Mouse (Mus musculus) adipocyte (in vitro differentiated cells): ENCODE measurements at regions not wholly inside any gene's neighbourhood (a gene's known extent, or its start where the extent isn't known, plus 50 kb on each side); places are given as distances from the start of the nearest gene placed in this dataset.

Source experiments
- DNase-seq: peaks from one replicate; pipeline ENCODE4 v3.0.0-alpha.2; 2016; ENCODE audit warnings: low spot score

DNA sequence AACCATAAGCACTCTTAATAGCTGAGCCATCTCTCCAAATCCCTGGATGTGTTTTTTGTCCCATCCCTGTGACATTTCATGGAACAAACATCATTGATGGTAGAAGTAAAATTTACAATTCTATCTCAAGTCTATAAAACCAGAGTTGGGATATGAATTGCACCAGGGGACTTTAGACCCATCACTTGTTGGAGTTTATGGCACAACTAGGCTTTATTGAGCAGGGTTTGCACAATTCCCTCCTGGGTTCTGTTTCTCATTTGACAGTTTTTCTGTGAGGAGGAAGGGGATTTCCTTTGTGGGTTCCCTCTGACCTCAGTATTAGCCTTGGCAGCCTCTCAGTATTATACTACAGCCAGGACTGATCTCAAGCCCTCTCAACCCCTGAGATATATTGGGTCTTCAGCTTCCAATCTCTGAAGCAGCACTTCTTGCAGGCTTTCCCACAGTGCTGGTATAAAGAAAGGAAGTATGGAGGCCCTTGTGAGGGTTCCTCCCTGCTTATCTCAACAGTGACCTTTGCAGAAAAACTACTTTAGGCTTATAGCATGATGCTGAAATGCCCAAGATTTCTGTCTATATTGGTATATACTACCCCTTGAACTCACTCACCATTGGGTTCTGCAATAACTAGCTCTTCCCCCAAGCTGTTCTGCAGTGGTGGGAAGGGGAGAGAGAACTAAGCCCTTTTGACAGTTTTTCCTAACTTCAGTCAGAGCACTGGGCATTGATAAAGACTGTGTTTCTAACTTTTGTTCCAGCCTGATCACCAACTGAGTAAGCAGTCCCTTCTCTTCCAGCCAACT, 582.4 kb downstream of the 1190002N15Rik start:
- no peak for DNase-seq

DNA sequence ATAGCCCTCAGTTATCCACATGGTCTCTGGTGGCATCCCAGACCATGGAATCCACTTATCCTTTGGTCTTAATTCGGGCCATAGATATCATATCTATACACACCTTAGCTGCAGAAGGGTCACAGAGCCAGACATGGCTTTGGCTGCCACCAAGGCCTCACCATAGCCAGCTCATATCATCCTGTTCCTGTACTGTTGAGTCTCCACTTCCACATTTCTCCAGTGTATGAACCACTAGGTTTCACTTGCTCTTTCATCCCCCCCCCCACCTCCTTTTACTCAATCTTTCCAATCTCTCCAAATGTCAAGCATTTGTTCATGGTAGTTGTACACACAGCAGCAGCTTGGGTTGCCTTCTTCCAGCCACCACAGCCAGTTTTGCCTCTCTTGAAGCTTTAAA, 589.2 kb downstream of the 1190002N15Rik start:
- DNase-seq = no peak

DNA sequence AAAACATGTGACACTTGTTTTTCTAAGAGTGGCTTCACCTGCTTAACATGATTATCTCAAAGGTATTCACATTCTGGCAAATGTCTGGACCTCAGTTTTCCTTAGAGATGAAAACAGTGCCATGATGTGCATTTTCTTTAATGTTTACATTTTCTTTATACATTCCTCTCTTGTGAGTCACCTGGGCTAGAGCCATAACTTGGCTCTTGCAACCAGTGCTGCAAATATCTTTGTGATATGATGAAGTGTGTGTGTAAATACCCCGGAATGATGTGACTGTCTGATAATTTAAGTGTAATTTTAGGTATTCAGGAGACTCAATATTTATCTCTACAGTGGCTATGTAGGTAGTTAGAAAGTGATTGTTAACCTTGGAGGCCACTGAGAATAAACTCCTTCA, 590.8 kb downstream of the 1190002N15Rik start:
- no peak for DNase-seq

DNA sequence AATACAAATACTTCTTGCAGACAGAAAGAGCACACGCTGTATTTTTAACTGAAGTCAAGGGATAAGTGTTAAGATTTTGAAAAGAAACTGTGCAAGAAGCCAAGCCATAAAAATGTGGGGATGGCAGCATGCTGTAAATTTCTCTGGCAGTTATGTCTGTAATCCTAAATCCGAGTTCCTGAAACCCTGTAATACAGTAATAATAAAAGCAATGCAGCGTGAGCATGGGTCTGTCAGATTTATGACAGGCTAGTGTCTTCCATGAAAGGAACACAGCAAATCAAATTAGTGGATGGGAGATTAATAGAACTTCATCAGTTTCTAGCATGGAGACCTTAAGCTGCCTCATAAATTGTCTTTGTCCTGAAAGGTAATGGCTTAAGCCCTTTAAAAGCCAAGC, 597.7 kb downstream of the 1190002N15Rik start:
- no peak for DNase-seq

DNA sequence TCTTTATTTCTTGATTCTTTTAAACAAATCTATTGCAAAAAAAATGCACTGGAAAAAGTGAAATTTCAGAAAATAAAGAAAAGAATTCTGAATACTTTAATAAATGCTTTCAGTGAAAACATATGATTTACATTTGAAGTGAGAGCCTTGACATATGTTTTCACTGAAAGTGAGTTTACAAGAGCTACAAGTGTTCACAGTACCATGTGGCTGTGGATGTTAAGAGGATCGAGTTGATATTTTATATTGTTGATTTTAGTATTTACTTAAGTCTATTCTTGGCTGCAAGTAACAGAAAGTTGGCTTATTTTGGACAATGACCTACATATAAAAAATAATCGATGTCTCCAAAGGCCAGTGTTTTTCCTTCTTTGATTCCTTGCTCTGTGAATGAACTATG, 607.2 kb downstream of the 1190002N15Rik start:
- no peak for DNase-seq

DNA sequence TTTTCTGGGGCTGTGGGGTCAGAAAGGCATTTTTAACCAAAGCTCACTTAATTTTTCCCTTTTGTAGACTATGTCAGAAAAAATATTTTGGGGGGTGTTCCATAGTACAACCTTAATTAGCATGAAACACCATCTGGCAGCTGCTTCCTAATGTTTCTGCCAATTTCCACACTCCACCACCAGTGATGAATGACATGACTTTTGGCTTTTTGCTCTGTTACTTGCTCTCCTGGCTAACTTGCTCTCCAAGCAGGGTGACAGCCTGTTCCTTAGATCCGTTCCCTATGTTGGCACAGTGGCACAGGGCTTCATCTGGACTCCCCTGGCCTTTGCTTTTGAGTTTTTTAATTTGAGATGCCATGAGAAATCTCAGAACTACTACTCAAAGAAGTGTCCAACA, 648.6 kb downstream of the 1190002N15Rik start:
- DNase-seq = peak; percentile 40

DNA sequence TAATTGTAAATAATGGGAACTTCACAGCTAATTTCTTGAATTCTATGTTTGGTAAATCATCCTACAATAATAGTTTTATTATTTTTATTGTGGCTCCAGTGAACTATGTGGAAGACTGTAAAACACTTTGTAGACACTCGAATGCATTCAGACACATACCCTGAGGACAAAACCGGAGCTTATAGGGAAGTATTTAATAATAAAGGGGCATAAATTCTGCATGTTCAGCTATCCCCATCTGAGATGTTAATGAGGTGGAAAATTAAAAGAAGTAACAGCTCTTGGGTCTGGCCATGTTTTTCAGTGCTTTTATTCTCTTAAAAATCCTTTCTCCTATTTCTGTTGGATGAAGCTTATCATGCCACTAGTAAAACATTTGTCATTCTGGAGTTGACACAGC, 657.8 kb downstream of the 1190002N15Rik start:
- no peak for DNase-seq

DNA sequence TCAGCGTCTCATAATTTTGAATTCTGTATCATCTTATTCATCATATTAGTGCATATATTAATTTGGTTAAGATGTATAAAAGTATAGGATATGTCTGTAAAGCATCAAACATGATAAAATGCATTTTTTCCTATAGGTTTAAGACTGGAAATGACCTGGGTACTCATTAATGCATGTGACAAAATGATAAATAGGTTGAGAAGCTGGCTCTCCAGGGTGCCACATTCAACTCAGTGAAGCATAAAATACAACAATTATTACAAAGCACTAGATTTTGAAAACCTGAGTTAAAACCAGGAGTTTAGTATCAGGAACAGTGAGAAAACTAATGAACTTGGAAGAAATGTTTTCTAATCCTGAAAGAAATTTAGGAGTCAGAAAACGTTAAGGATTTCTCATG, 658.3 kb downstream of the 1190002N15Rik start:
- no peak for DNase-seq

DNA sequence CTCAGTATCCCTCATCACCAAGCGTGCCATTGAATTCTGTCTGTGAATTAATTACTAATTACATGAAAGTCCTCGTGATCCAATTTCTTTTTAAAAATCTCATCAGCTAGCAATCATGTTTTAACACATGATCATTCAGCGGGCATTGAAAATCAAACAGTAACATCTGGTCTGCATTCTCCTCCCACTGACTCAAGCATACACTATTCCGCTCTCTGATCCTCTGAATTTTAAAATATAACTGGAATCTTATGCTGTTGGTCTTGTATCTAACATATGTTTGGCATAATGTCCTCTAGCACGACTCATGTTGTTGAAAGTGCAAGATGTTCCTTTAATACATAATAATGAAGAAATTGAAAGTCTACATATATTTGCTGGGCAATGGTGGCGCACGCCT, 667.1 kb downstream of the 1190002N15Rik start:
- DNase-seq = no peak

DNA sequence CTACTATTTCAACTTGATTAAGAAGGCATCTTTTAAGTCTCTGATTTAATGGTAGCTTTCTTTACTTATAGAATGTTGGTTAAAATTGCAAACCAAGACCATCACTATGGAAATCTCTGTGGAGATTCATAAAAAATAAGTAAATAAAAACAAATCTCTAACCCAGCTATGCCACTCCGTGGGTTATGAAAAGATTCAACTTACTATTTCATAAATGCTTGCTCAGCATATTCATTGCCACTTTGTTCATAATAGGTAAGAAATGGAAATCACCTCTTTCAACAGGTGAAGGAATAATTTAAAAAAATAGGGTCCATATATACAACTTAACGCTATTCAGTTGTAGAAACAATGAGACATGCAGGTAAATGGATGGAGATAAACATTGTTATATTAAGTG, 679.9 kb downstream of the 1190002N15Rik start:
- no peak for DNase-seq

DNA sequence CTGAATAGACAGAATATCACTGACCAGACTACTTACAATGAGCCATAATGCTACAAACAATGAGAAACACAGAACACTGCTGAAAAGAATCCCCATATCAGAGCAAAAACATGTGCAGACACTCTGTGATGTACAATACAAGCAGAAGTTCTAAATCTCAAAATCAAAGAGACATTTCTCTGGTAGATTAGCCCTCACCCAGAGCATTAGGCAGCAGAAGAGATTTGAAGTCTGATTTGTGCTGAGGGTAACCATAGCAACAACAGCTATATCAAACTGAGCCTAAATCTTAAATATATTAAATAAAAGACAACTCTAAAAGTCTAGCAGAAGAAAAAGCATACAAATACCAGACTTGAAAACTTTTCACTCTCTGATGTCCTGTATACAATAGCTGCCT, 691.5 kb downstream of the 1190002N15Rik start:
- no peak for DNase-seq

DNA sequence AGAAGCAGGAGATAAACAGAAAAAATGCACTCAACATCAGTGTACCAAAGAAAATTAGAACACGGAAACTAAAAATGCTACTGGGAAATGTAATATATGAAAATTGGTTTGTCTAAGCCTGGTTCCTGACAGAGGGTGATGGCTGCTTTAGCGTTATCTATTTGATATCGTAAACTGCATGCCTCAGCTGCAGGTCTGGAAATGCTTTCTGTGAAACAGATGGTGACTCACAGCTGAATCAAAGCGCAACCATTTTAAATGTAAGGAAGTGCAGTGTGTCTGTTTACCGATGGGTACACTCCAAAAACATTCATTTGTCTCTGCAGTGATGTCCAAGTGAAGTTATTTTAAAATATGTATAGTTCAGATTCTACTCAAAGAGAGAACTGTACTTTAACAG, 694.0 kb downstream of the 1190002N15Rik start:
- no peak for DNase-seq
